Mouse (Mus musculus): Measurements from ENCODE around the gene Plch2. TPM values are rescaled to one million over a fixed set of nuclear protein-coding genes. Genes with fewer than 3 reads are reported as not detected.

Gene Plch2
- polyA plus RNA-seq, 1 experiment from 2014 or later: 3.6 TPM

- H3K36me3 ChIP-seq (ENCODE audit: insufficient read depth, low read length): no peaks in the 10 kb centered on the region
- no peak overlapping the region for H3K27ac ChIP-seq (ENCODE audit: low read length)
- H3K4me2 ChIP-seq (replicated peaks; ENCODE audit: low read depth, low read length): no peak overlapping the region
- H3K27me3 ChIP-seq (ENCODE audit: insufficient read depth, low read length): no peaks in the 10 kb centered on the region
- H3K9me3 ChIP-seq (ENCODE audit: low read length): no peaks in the 10 kb centered on the region
- H3K9ac ChIP-seq (replicated peaks; ENCODE audit: low read length): no peak overlapping the region
- H3K4me3 ChIP-seq (ENCODE audit: low read length): no peak overlapping the region
- ATAC-seq (ENCODE audit: low FRiP score, low TSS enrichment): no peak
- 77% methylated on average over 10 of the region's 10 CpGs for WGBS
- peaks cover 10% of the 10 kb centered on the region for H3K4me1 ChIP-seq (ENCODE audit: insufficient read depth, low read length)
Observed at GRCm38 (mm10) chr4:154942632-154943322, 113.8 kb downstream of the Plch2 start.

GRCm38 (mm10) chr4:154941831-154942230, 114.8 kb downstream of the Plch2 start:
- WGBS: 80% methylated on average over 5 of the region's 5 CpGs
- Histone ChIP-seq H3K4me1 (ENCODE audit: insufficient read depth, low read length) (peaks cover 10% of the 10 kb centered on the region), H3K9ac (replicated peaks; ENCODE audit: low read length) (no peak overlapping the region), H3K9me3 (ENCODE audit: low read length) (no peaks in the 10 kb centered on the region), H3K4me3 (ENCODE audit: low read length) (no peak overlapping the region), H3K36me3 (ENCODE audit: insufficient read depth, low read length) (no peaks in the 10 kb centered on the region), H3K27ac (ENCODE audit: low read length) (no peak overlapping the region), H3K4me2 (replicated peaks; ENCODE audit: low read depth, low read length) (no peak overlapping the region), H3K27me3 (ENCODE audit: insufficient read depth, low read length) (no peaks in the 10 kb centered on the region)
- no peak for ATAC-seq (ENCODE audit: low FRiP score, low TSS enrichment)

GRCm38 (mm10) chr4:154940156-154940555, 116.4 kb downstream of the Plch2 start:
- WGBS: 85% methylated on average over 2 of the region's 2 CpGs
- Histone ChIP-seq H3K27me3 (ENCODE audit: insufficient read depth, low read length) (no peaks in the 10 kb centered on the region), H3K9me3 (ENCODE audit: low read length) (no peaks in the 10 kb centered on the region), H3K36me3 (ENCODE audit: insufficient read depth, low read length) (no peaks in the 10 kb centered on the region), H3K27ac (ENCODE audit: low read length) (no peak overlapping the region), H3K4me2 (replicated peaks; ENCODE audit: low read depth, low read length) (no peak overlapping the region), H3K4me3 (ENCODE audit: low read length) (no peak overlapping the region), H3K4me1 (ENCODE audit: insufficient read depth, low read length) (no peaks in the 10 kb centered on the region), H3K9ac (replicated peaks; ENCODE audit: low read length) (no peak overlapping the region)
- ATAC-seq (ENCODE audit: low FRiP score, low TSS enrichment): no peak

GRCm38 (mm10) chr4:154937746-154938145, 118.8 kb downstream of the Plch2 start:
- WGBS: 63% methylated on average over 1 of the region's 1 CpGs
- no peak for ATAC-seq (ENCODE audit: low FRiP score, low TSS enrichment)
- no peak overlapping the region for H3K9ac ChIP-seq (replicated peaks; ENCODE audit: low read length)
- no peak overlapping the region for H3K4me2 ChIP-seq (replicated peaks; ENCODE audit: low read depth, low read length)
- no peak overlapping the region for H3K4me3 ChIP-seq (ENCODE audit: low read length)
- H3K9me3 ChIP-seq (ENCODE audit: low read length): no peaks in the 10 kb centered on the region
- H3K36me3 ChIP-seq (ENCODE audit: insufficient read depth, low read length): no peaks in the 10 kb centered on the region
- H3K4me1 ChIP-seq (ENCODE audit: insufficient read depth, low read length): no peaks in the 10 kb centered on the region
- no peaks in the 10 kb centered on the region for H3K27me3 ChIP-seq (ENCODE audit: insufficient read depth, low read length)
- H3K27ac ChIP-seq (ENCODE audit: low read length): no peak overlapping the region

- Histone ChIP-seq H3K36me3 (ENCODE audit: insufficient read depth, low read length) (no peaks in the 10 kb centered on the region), H3K4me3 (ENCODE audit: low read length) (no peak overlapping the region), H3K27ac (ENCODE audit: low read length) (no peak overlapping the region)
Observed at GRCm38 (mm10) chr4:154936542-154937255, 119.9 kb downstream of the Plch2 start.

GRCm38 (mm10) chr4:154935788-154936187, 120.8 kb downstream of the Plch2 start:
- H3K4me3 ChIP-seq (ENCODE audit: low read length): no peak overlapping the region
- no peak overlapping the region for H3K4me2 ChIP-seq (replicated peaks; ENCODE audit: low read depth, low read length)
- H3K9me3 ChIP-seq (ENCODE audit: low read length): no peaks in the 10 kb centered on the region
- H3K27me3 ChIP-seq (ENCODE audit: insufficient read depth, low read length): no peaks in the 10 kb centered on the region
- H3K9ac ChIP-seq (replicated peaks; ENCODE audit: low read length): no peak overlapping the region
- no peak for ATAC-seq (ENCODE audit: low FRiP score, low TSS enrichment)
- no peaks in the 10 kb centered on the region for H3K4me1 ChIP-seq (ENCODE audit: insufficient read depth, low read length)
- H3K27ac ChIP-seq (ENCODE audit: low read length): no peak overlapping the region
- WGBS: 76% methylated on average over 7 of the region's 7 CpGs
- no peaks in the 10 kb centered on the region for H3K36me3 ChIP-seq (ENCODE audit: insufficient read depth, low read length)

More at GRCm38 (mm10) chr4:154936542-154937255, 119.9 kb downstream of the Plch2 start:
- Histone ChIP-seq H3K9me3 (ENCODE audit: low read length) (no peaks in the 10 kb centered on the region), H3K9ac (replicated peaks; ENCODE audit: low read length) (no peak overlapping the region), H3K4me1 (ENCODE audit: insufficient read depth, low read length) (no peaks in the 10 kb centered on the region), H3K27me3 (ENCODE audit: insufficient read depth, low read length) (no peaks in the 10 kb centered on the region), H3K4me2 (replicated peaks; ENCODE audit: low read depth, low read length) (no peak overlapping the region)
- WGBS: 64% methylated on average over 8 of the region's 8 CpGs
- ATAC-seq (ENCODE audit: low FRiP score, low TSS enrichment): no peak

- Histone ChIP-seq H3K36me3 (ENCODE audit: insufficient read depth, low read length) (no peaks in the 10 kb centered on the region), H3K9me3 (ENCODE audit: low read length) (no peaks in the 10 kb centered on the region), H3K9ac (replicated peaks; ENCODE audit: low read length) (no peak overlapping the region), H3K4me2 (replicated peaks; ENCODE audit: low read depth, low read length) (no peak overlapping the region), H3K27ac (ENCODE audit: low read length) (no peak overlapping the region), H3K27me3 (ENCODE audit: insufficient read depth, low read length) (no peaks in the 10 kb centered on the region), H3K4me3 (ENCODE audit: low read length) (no peak overlapping the region), H3K4me1 (ENCODE audit: insufficient read depth, low read length) (no peaks in the 10 kb centered on the region)
- ATAC-seq (ENCODE audit: low FRiP score, low TSS enrichment): no peak
- WGBS: 79% methylated on average over 2 of the region's 2 CpGs
Observed at GRCm38 (mm10) chr4:154934800-154935199, 121.8 kb downstream of the Plch2 start.

GRCm38 (mm10) chr4:154933306-154933907, 123.2 kb downstream of the Plch2 start:
- Histone ChIP-seq H3K27me3 (ENCODE audit: insufficient read depth, low read length) (no peaks in the 10 kb centered on the region), H3K4me2 (replicated peaks; ENCODE audit: low read depth, low read length) (no peak overlapping the region), H3K9ac (replicated peaks; ENCODE audit: low read length) (no peak overlapping the region), H3K36me3 (ENCODE audit: insufficient read depth, low read length) (no peaks in the 10 kb centered on the region), H3K9me3 (ENCODE audit: low read length) (no peaks in the 10 kb centered on the region), H3K4me1 (ENCODE audit: insufficient read depth, low read length) (0 out of 2 replicates have a peak, but pooled peaks cover under 1% of the 10 kb centered on the region), H3K4me3 (ENCODE audit: low read length) (no peak overlapping the region), H3K27ac (ENCODE audit: low read length) (no peak overlapping the region)
- ATAC-seq (ENCODE audit: low FRiP score, low TSS enrichment): no peak
- 50% methylated on average over 13 of the region's 13 CpGs for WGBS

All from kidney, embryonic 16.5 days (tissue).